Mouse (Mus musculus): ENCODE data around the gene Cd1d1. TPM values are rescaled to one million over a fixed set of nuclear protein-coding genes. Genes with fewer than 3 reads are reported as not detected.
"Not testable (repeated sequence)": the region's sequence is repeated elsewhere in the genome, so short reads cannot be mapped to it uniquely, and the experiment has no call there.

Cd1d1 gene
- polyA plus RNA-seq (2016; fragmentation: Nextera tagmentation; extraction: Ambion mirVana) = 50.0 and 55.5 TPM in 2 replicates

GRCm38 (mm10) chr3:86999415-86999740 lies at the start of gene Cd1d1:
Gene Cd1d1, minus strand, starts transcription at chr3:86999441.
- Histone ChIP-seq H3K4me3 (peak within 1 kb of the TSS; percentile 65), H3K27ac (ENCODE audit: poor library complexity, severe bottlenecking) (peak within 1 kb of the TSS; percentile 88), H3K4me2 (peak within 1 kb of the TSS; percentile 70), H3K27me3 (replicated peaks) (no peaks in the 10 kb centered on the region), H3K36me3 (no peaks in the 10 kb centered on the region), H3K9me3 (replicated peaks) (peaks cover under 1% of the 10 kb centered on the region; the same call in 1 of the 2 replicates), H3K9ac (peak within 1 kb of the TSS; percentile 79), H3K4me1 (replicated peaks) (peaks cover 11% of the 10 kb centered on the region)
- 35% methylated on average over 8 of the region's 8 CpGs for WGBS
- ATAC-seq (ENCODE audit: insufficient number of reproducible peaks, low FRiP score) = no peak

GRCm38 (mm10) chr3:87047801-87048200 lies 48.6 kb upstream of the Cd1d1 start:
- H3K27ac ChIP-seq (ENCODE audit: poor library complexity, severe bottlenecking) = no peak overlapping the region
- no peaks in the 10 kb centered on the region for H3K36me3 ChIP-seq
- no peaks in the 10 kb centered on the region for H3K4me1 ChIP-seq (replicated peaks)
- no peak overlapping the region for H3K4me2 ChIP-seq
- WGBS = 85% methylated on average over 5 of the region's 5 CpGs
- ATAC-seq (ENCODE audit: insufficient number of reproducible peaks, low FRiP score) = no peak
- no peaks in the 10 kb centered on the region for H3K27me3 ChIP-seq (replicated peaks)
- no peaks in the 10 kb centered on the region for H3K9me3 ChIP-seq (replicated peaks)
- no peak overlapping the region for H3K9ac ChIP-seq
- no peak overlapping the region for H3K4me3 ChIP-seq

GRCm38 (mm10) chr3:87041733-87042132 lies 42.5 kb upstream of the Cd1d1 start:
- 80% methylated on average over 2 of the region's 2 CpGs for WGBS
- no peaks in the 10 kb centered on the region for H3K36me3 ChIP-seq

GRCm38 (mm10) chr3:87038500-87038899 lies 39.3 kb upstream of the Cd1d1 start:
- Histone ChIP-seq H3K4me2 (no peak overlapping the region), H3K9ac (no peak overlapping the region), H3K9me3 (replicated peaks) (no peaks in the 10 kb centered on the region), H3K4me3 (no peak overlapping the region), H3K36me3 (no peaks in the 10 kb centered on the region), H3K27me3 (replicated peaks) (0 out of 2 replicates have a peak, but pooled peaks cover 3% of the 10 kb centered on the region), H3K27ac (ENCODE audit: poor library complexity, severe bottlenecking) (no peak overlapping the region), H3K4me1 (replicated peaks) (0 out of 2 replicates have a peak, but pooled peaks cover 3% of the 10 kb centered on the region)
- no peak for ATAC-seq (ENCODE audit: insufficient number of reproducible peaks, low FRiP score)
- 68% methylated on average over 6 of the region's 6 CpGs for WGBS

More at GRCm38 (mm10) chr3:87041733-87042132, 42.5 kb upstream of the Cd1d1 start:
- no peak for ATAC-seq (ENCODE audit: insufficient number of reproducible peaks, low FRiP score)
- no peak overlapping the region for H3K4me2 ChIP-seq
- H3K27ac ChIP-seq (ENCODE audit: poor library complexity, severe bottlenecking) = no peak overlapping the region
- H3K27me3 ChIP-seq (replicated peaks) = 0 out of 2 replicates have a peak, but pooled peaks cover 1% of the 10 kb centered on the region
- no peaks in the 10 kb centered on the region for H3K4me1 ChIP-seq (replicated peaks)
- no peak overlapping the region for H3K4me3 ChIP-seq
- no peaks in the 10 kb centered on the region for H3K9me3 ChIP-seq (replicated peaks)
- no peak overlapping the region for H3K9ac ChIP-seq

GRCm38 (mm10) chr3:87034061-87034460 lies 34.8 kb upstream of the Cd1d1 start:
- Histone ChIP-seq H3K9me3 (replicated peaks) (no peaks in the 10 kb centered on the region), H3K4me2 (no peak overlapping the region), H3K9ac (no peak overlapping the region), H3K27ac (ENCODE audit: poor library complexity, severe bottlenecking) (no peak overlapping the region), H3K4me1 (replicated peaks) (0 out of 2 replicates have a peak, but pooled peaks cover 3% of the 10 kb centered on the region), H3K36me3 (no peaks in the 10 kb centered on the region), H3K4me3 (no peak overlapping the region), H3K27me3 (replicated peaks) (0 out of 2 replicates have a peak, but pooled peaks cover 3% of the 10 kb centered on the region)
- no peak for ATAC-seq (ENCODE audit: insufficient number of reproducible peaks, low FRiP score)
- WGBS = 85% methylated on average over 4 of the region's 4 CpGs

GRCm38 (mm10) chr3:87033357-87033756 lies 34.1 kb upstream of the Cd1d1 start:
- H3K36me3 ChIP-seq = no peaks in the 10 kb centered on the region
- H3K27ac ChIP-seq (ENCODE audit: poor library complexity, severe bottlenecking) = no peak overlapping the region
- H3K4me1 ChIP-seq (replicated peaks) = 0 out of 2 replicates have a peak, but pooled peaks cover 3% of the 10 kb centered on the region
- no peaks in the 10 kb centered on the region for H3K9me3 ChIP-seq (replicated peaks)
- H3K4me2 ChIP-seq = no peak overlapping the region
- H3K9ac ChIP-seq = no peak overlapping the region
- WGBS = 19% methylated on average over 8 of the region's 8 CpGs
- ATAC-seq (ENCODE audit: insufficient number of reproducible peaks, low FRiP score) = no peak
- H3K4me3 ChIP-seq = no peak overlapping the region
- H3K27me3 ChIP-seq (replicated peaks) = 0 out of 2 replicates have a peak, but pooled peaks cover 3% of the 10 kb centered on the region

- 16% methylated on average over 6 of the region's 6 CpGs for WGBS
- Histone ChIP-seq H3K27ac (ENCODE audit: poor library complexity, severe bottlenecking) (no peak overlapping the region), H3K9ac (no peak overlapping the region), H3K9me3 (replicated peaks) (no peaks in the 10 kb centered on the region), H3K4me1 (replicated peaks) (no peaks in the 10 kb centered on the region), H3K27me3 (replicated peaks) (no peaks in the 10 kb centered on the region), H3K36me3 (no peaks in the 10 kb centered on the region), H3K4me2 (no peak overlapping the region), H3K4me3 (no peak overlapping the region)
- ATAC-seq (ENCODE audit: insufficient number of reproducible peaks, low FRiP score) = no peak
These were observed 31.6 kb upstream of the Cd1d1 start for GRCm38 (mm10) chr3:87030855-87031254.

- Histone ChIP-seq H3K4me3 (no peak overlapping the region), H3K36me3 (no peaks in the 10 kb centered on the region), H3K4me1 (replicated peaks) (no peaks in the 10 kb centered on the region), H3K4me2 (no peak overlapping the region), H3K9me3 (replicated peaks) (no peaks in the 10 kb centered on the region), H3K27me3 (replicated peaks) (no peaks in the 10 kb centered on the region), H3K9ac (no peak overlapping the region), H3K27ac (ENCODE audit: poor library complexity, severe bottlenecking) (no peak overlapping the region)
- 68% methylated on average over 2 of the region's 2 CpGs for WGBS
- no peak for ATAC-seq (ENCODE audit: insufficient number of reproducible peaks, low FRiP score)
These were observed 18.5 kb upstream of the Cd1d1 start for GRCm38 (mm10) chr3:87017707-87018106.

GRCm38 (mm10) chr3:87017001-87017400 lies 17.8 kb upstream of the Cd1d1 start:
- ATAC-seq (ENCODE audit: insufficient number of reproducible peaks, low FRiP score) = no peak
- WGBS = 65% methylated on average over 1 of the region's 1 CpGs

GRCm38 (mm10) chr3:87015931-87016330 lies 16.7 kb upstream of the Cd1d1 start:
- ATAC-seq (ENCODE audit: insufficient number of reproducible peaks, low FRiP score) = no peak
- WGBS = 46% methylated on average over 4 of the region's 4 CpGs
- Histone ChIP-seq H3K9me3 (replicated peaks) (no peaks in the 10 kb centered on the region), H3K27ac (ENCODE audit: poor library complexity, severe bottlenecking) (no peak overlapping the region), H3K36me3 (no peaks in the 10 kb centered on the region), H3K4me3 (no peak overlapping the region), H3K4me2 (no peak overlapping the region), H3K9ac (no peak overlapping the region), H3K27me3 (replicated peaks) (no peaks in the 10 kb centered on the region), H3K4me1 (replicated peaks) (no peaks in the 10 kb centered on the region)

More at GRCm38 (mm10) chr3:87017001-87017400, 17.8 kb upstream of the Cd1d1 start:
- Histone ChIP-seq H3K27ac (ENCODE audit: poor library complexity, severe bottlenecking) (no peak overlapping the region), H3K4me1 (replicated peaks) (no peaks in the 10 kb centered on the region), H3K9ac (no peak overlapping the region), H3K36me3 (no peaks in the 10 kb centered on the region), H3K4me3 (no peak overlapping the region), H3K4me2 (no peak overlapping the region), H3K27me3 (replicated peaks) (no peaks in the 10 kb centered on the region), H3K9me3 (replicated peaks) (no peaks in the 10 kb centered on the region)

- H3K4me3 ChIP-seq; ATAC-seq (ENCODE audit: insufficient number of reproducible peaks, low FRiP score); H3K9me3 ChIP-seq (replicated peaks); H3K4me1 ChIP-seq (replicated peaks); H3K4me2 ChIP-seq; H3K27me3 ChIP-seq (replicated peaks); H3K9ac ChIP-seq; H3K36me3 ChIP-seq; H3K27ac ChIP-seq (ENCODE audit: poor library complexity, severe bottlenecking): not testable (repeated sequence)
- 75% methylated on average over 3 of the region's 3 CpGs for WGBS
These were observed 13.2 kb upstream of the Cd1d1 start for GRCm38 (mm10) chr3:87012406-87012805.

- H3K4me1 ChIP-seq (replicated peaks); H3K27ac ChIP-seq (ENCODE audit: poor library complexity, severe bottlenecking); H3K4me3 ChIP-seq; H3K9me3 ChIP-seq (replicated peaks); ATAC-seq (ENCODE audit: insufficient number of reproducible peaks, low FRiP score); H3K27me3 ChIP-seq (replicated peaks); H3K36me3 ChIP-seq; H3K9ac ChIP-seq; H3K4me2 ChIP-seq: not testable (repeated sequence)
- WGBS = 58% methylated on average over 1 of the region's 1 CpGs
These were observed 9.0 kb upstream of the Cd1d1 start for GRCm38 (mm10) chr3:87008281-87008680.

Data from heart, embryonic 12.5 days (tissue).